Mouse (Mus musculus) kidney, adult 2 months (tissue): ENCODE results near the gene Esyt2.

Source experiments
- CTCF ChIP-seq: fragments of 200-500 bp; conservative IDR thresholded peaks from 2 replicates; pipeline ENCODE4 v1.5.1; 2011; ENCODE audit warnings: low read depth, mild to moderate bottlenecking, control low read depth, low read length, moderate library complexity, mixed read lengths; ENCODE audit not compliant: insufficient read depth, insufficient read length
- POLR2A ChIP-seq: fragments of 200-500 bp; IDR thresholded peaks from one replicate; pipeline ENCODE4 v1.6.1; 2011; ENCODE audit warnings: low read depth, low read length, control low read depth

DNA sequence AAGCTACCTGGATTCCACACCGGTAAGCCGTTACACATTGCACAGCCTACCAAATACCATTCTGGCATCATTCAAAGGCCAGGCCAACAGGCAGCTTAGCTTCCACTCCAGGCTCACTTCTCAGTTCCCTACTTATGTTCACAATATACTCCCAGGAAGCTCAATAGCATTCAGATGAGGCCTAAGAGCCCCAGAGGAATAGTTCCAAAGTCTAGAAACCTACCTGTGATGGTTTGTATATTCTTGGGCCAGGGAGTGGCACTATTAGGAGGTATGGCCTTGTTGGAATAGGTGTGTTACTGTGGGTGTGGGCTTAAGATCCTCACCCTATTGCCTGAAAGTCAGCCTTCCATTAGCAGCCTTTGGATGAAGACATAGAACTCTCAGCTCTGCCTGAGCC, 9.9 kb upstream of the Esyt2 start:
- TF ChIP-seq POLR2A (no peak), CTCF (no peak)
